Mouse (Mus musculus) lung, postnatal 36 days (tissue): ENCODE results near the gene Gzmf.
A peak's percentile ranks its signal among the peaks of the same experiment; 100 is the strongest.
"Not testable (repeated sequence)": the region's sequence is repeated elsewhere in the genome, so short reads cannot be mapped to it uniquely, and the experiment has no call there.

ENCODE experiments used
- DNase-seq: peaks from one replicate; pipeline ENCODE4 v3.0.0; 2022; ENCODE audit warnings: mixed read lengths

Gzmf gene

DNA sequence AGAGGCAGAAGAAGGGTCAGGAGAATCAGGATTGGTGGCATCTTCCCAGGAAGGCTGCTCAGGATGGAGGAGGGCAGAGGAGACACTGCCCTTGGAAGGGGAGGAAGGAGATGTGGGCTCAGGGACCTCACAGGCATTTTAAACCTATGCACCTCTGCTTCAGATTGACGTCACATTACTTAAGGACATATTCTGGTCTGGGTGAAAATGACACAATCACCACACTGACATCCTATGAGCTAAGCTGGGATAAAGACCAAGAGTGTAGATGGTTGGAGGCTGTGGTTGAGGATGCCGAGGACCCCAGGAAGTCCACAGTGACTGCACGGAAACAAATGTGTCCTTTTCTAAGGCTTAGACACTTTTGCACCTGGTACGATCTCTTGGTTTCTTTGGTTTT, at the start of gene Gzmf:
Gzmf (minus strand) TSS at position 101 of the 400 bp plus-strand sequence.
- no peak for DNase-seq

- no peak for DNase-seq
Measured at GRCm38 (mm10) chr14:56240409-56240808, 29.2 kb upstream of the Gzmf start.

- DNase-seq = no peak
Measured at GRCm38 (mm10) chr14:56234556-56234955, 23.3 kb upstream of the Gzmf start, which contains the start of gene Gzmc. Gzmc (minus strand) TSS chr14:56234656.

DNA sequence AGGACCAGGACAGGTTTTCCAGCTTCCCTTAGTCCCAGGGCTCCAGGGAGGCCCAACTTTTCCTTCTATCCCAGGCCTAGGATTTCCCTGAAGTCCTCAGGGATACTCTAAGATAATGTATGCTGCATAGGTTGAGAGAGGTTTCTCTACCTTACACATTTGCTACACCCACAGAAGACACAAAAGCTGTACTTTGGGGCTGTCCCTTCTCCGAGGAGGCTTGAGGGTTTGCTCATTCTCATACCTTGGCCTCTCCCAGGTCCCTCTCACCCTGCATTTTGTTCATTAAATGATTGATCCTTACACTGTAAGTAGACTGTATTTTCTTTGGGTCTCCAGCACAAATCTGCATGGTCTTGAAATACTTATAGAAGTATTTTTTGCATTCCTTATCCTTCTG, 5.6 kb downstream of the Gzmf start:
- DNase-seq = no peak

- peak; percentile 20 for DNase-seq
Measured at GRCm38 (mm10) chr14:56205021-56205420, 6.2 kb downstream of the Gzmf start.

DNA sequence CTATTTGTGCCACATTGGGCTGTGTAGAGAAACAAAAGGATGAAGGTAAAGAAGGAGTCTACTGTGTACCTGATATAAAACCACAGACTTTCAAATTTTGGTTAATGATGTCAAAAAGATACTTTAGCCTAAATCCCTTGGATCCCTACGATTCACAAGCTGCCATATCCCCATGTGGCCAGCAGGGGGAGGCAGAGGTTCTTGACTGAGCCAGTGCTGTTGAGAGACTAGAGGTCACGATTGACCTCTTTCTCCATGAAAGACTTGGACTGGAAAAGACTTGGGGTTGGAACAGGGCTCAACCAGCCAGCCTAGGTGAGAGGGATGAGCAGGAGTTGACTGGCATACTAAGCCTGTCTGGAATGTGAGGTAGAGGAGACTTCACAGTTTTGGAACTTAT, 7.2 kb downstream of the Gzmf start:
- peak; percentile 65 for DNase-seq

DNA sequence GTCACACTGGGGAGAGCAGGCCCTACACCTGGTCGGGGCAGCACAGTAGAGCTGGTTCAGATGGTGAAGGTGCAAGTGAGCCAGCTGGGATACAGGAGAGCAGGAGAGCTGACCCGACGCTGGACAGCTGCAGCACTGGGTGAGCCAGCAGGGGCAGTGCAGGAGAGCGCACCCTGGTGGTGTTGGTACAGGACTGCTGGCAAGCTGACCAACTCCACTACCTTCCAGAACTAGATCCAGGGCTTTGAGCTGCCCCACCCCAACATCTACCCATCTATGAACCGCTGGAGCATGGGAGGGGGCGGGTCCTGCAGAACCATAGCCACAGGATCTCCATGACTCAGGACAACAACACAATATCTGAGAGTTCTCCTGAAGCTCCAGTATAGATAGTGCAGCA, 24.3 kb downstream of the Gzmf start:
- no peak for DNase-seq

DNA sequence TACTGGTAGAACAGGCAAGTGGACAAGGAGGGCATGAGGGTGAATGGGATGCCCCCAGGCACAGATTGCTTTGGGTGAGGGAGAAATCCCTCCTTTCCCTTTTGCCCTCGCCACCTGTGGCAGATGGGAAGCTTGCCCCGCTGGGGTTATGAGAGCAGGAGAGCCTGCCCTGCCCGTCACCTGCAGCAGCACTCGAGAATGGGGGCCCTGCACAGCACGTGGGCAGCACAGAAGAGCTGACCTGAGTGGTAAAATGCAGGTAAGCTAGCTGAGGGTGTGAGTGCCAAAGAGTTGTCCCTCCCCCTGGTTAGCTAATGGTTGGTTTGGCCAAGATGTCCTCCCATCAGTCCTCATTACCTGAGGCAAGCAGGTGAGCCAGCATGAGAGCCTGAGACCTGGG, 24.7 kb downstream of the Gzmf start:
- no peak for DNase-seq

DNA sequence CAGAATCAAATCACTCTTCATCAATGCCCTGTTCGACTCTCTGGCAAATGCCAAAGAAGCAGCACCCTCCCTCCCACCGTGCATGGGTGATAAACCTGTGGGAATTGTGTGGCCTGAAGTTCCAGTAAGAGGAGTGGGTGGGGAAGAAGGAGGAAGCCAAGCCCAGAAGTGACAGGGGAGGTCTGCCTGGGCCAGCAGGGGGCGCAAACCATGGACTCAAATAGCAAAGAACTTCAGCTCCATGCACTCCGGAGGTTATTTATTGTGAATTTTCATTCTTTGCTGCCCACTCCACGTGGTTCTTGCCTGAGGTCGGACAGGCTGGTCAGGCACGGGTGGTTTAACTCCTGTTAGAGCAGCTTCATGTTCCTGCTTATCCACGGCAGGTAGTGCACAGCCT, 33.6 kb downstream of the Gzmf start:
- DNase-seq = peak; percentile 32

DNA sequence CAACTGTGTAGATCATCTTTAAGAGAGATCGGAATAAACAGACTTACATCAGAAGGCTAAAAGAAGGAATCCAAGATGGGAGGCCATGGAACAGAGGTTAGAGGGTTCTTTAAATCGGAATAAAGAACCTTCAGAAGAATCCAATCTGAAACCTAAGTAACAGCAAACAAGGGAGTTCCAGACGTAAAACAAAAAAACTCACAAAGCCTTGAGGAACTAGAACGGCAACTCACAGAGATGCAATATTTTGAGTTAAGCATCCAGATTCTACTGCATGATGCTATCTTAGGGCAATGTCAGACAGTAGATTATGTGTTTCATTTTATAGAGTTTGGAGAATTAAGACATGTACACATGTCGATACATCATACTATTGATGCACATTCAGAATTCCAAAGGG, 36.7 kb downstream of the Gzmf start, which contains the start of gene Gzmn:
Gzmn (minus strand) TSS at position 101 of the 400 bp plus-strand sequence.
- no peak for DNase-seq

GRCm38 (mm10) chr14:56173396-56173795, 37.8 kb downstream of the Gzmf start:
- no peak for DNase-seq

GRCm38 (mm10) chr14:56172744-56173143, 38.5 kb downstream of the Gzmf start:
- no peak for DNase-seq

- DNase-seq = no peak
Measured at GRCm38 (mm10) chr14:56168009-56168408, 43.2 kb downstream of the Gzmf start.

- no peak for DNase-seq
Measured at GRCm38 (mm10) chr14:56162109-56162508, 49.1 kb downstream of the Gzmf start.

DNA sequence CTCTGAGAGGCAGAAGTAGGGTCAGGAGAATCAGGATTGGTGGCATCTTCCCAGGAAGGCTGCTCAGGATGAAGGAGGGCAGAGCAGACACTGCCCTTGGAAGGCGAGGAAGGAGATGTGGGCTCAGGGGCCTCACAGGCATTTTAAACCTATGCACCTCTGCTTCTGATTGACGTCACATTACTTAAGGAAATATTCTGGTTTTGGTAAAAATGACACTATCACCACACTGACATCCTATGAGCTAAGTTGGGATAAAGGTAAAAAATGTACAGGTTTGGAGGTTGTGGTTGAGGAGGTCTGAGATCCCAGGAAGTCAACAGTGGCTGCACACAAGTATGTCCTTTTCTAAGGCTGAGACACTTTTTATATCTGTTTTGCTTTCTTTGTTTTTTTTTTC, 51.7 kb downstream of the Gzmf start, which contains the start of gene Gzmg:
Gzmg (minus strand) TSS at position 101 of the 400 bp plus-strand sequence.
- not testable (repeated sequence) for DNase-seq

DNA sequence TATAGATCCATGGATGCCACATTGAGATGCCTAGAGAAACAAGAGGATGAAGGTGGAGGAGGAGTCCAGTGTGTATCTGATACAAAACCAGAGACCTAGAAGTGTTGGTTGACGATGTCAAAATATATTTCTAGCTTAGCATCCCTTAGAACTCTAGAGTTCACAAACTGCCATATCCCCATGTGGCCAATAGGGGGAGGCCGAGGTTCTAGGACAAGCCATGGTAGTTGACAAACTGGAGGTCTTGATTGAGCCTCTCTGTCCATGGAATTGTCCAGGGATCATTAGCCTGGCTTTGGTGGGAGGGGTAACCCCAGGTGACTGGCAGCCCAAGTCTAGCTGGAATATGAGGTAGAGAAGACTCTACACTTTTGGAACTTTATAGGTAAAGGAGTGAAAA, 55.9 kb downstream of the Gzmf start:
- no peak for DNase-seq
